Mouse (Mus musculus) kidney, embryonic 14.5 days (tissue): ENCODE data around the gene Yipf4. TPM values are rescaled to one million over a fixed set of nuclear protein-coding genes. Genes with fewer than 3 reads are reported as not detected.

ENCODE experiments used
- ATAC-seq: fragments of 200-750 bp; cut with Nextera tagmentation; 2 replicates; pipeline ENCODE4 v1.8.0; 2017; ENCODE audit warnings: moderate number of reproducible peaks, mild to moderate bottlenecking, moderate TSS enrichment, moderate library complexity; ENCODE audit not compliant: low FRiP score, low TSS enrichment
- H3K27ac ChIP-seq: fragments of 300-500 bp; sonication (generic); 2 replicates; pipeline ENCODE4 v1.5.1; 2014; ENCODE audit warnings: low read depth, mild to moderate bottlenecking, low read length, moderate library complexity, mixed read lengths
- H3K27me3 ChIP-seq: fragments of 300-500 bp; sonication (generic); 2 replicates; pipeline ENCODE4 v1.6.1; 2014; ENCODE audit warnings: mild to moderate bottlenecking, low read length; ENCODE audit not compliant: control insufficient read depth, insufficient read depth
- H3K36me3 ChIP-seq: fragments of 300-500 bp; sonication (generic); 2 replicates; pipeline ENCODE4 v1.6.1; 2014; ENCODE audit warnings: low read length, mixed read lengths; ENCODE audit not compliant: control insufficient read depth, insufficient read depth
- H3K4me1 ChIP-seq: fragments of 300-500 bp; sonication (generic); 2 replicates; pipeline ENCODE4 v1.6.1; 2014; ENCODE audit warnings: low read length, mixed read lengths; ENCODE audit not compliant: control insufficient read depth, insufficient read depth
- H3K4me2 ChIP-seq: fragments of 300-500 bp; sonication (generic); replicated peaks from 2 replicates; pipeline ENCODE4 v1.6.1; 2014; ENCODE audit warnings: low read depth, mild to moderate bottlenecking, low read length
- H3K4me3 ChIP-seq: fragments of 300-500 bp; sonication (generic); 2 replicates; pipeline ENCODE4 v1.5.1; 2014; ENCODE audit warnings: mild to moderate bottlenecking, low read length
- H3K9ac ChIP-seq: fragments of 300-500 bp; sonication (generic); 2 replicates; pipeline ENCODE4 v1.6.1; 2014; ENCODE audit warnings: low read depth, mild to moderate bottlenecking, low read length, moderate library complexity
- H3K9me3 ChIP-seq: fragments of 300-500 bp; sonication (generic); 2 replicates; pipeline ENCODE4 v1.6.1; 2016; ENCODE audit warnings: low read length; ENCODE audit not compliant: control insufficient read depth
- WGBS: fragments of 180-500 bp; shearing (Covaris S2); extraction: QIAGEN DNeasy Blood & Tissue Kit; methylation state at CpG from one replicate; pipeline ENCODE4 v1.1.7; 2014; 5-methylcytosine and 5-hydroxymethylcytosine counted together
- polyA plus RNA-seq: library from polyadenylated mRNA; unstranded; fragments of >200 nt; fragmentation: Nextera tagmentation; extraction: Ambion mirVana; gene quantifications from 2 replicates; pipeline ENCODE4 v1.2.1, GENCODE M21; 2014

Gene Yipf4
- polyA plus RNA-seq, 1 experiment from 2014 or later, result 72.9 TPM

DNA sequence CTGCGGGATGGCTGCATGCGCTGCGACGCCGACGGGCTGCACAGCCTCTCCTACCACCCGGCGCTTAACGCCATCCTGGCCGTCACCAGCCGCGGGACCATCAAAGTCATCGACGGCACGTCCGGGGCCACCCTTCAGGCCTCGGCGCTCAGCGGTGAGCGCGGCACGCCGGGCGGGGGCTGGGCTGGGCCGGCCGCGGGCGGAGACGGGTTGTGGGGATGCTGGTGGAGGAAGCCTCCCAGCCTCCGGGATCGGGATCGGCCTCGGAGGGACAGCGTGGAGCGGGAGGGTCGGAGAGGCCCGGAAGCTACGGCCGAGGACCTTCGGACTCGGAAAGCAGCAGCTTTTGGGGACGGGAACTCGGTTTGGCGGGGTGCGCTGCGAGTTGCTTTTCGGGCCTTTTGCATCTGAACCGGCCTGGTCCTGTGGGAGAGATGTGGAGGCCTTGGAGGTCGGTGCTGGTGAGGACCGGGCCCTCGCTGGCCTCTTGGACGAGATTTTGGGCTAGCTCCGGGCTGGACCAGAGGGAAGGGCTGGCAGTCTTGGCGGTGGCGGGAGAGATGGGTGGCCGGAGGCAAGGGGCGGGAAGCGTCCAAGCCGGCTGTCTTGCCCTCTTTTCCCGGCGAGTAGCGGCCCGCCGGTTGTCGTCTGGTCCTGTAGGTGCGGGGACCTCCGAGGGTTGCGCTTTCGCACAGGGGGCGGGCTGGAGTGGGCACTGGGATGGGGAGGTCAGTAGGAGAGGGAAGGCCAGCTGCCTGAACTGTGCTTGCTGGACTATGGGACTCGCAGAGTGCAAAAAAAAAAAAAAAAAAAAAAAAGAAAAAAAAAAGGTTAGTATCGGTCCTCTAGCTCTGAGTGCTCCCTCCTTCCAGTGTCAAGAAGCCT lies 39.6 kb downstream of the Yipf4 start:
- Histone ChIP-seq H3K4me1 (peaks cover 19% of the 10 kb centered on the region; the same call in 1 of the 2 replicates), H3K27ac (peak overlapping the region; percentile 99), H3K4me2 (peak overlapping the region; percentile 81), H3K4me3 (peak overlapping the region; percentile 96), H3K36me3 (no peaks in the 10 kb centered on the region), H3K27me3 (no peaks in the 10 kb centered on the region), H3K9ac (peak overlapping the region; percentile 94), H3K9me3 (no peaks in the 10 kb centered on the region)
- peak; percentile 69 for ATAC-seq
- under 1% methylated on average over 56 of the region's 72 CpGs for WGBS

DNA sequence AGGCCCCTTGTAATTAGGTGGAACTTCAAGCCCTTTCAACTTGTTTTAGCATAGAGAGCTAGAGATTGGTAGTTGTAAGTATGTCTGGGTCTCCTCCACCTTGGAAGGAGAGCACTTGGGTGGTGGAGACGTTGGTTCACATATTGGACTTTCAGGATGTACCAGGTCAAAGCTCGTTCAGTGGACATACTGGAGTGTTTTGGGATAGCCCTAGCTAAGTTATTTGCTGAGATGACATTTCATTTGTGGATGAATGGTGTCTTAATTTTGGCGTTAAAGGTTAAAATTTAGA lies 40.2 kb downstream of the Yipf4 start:
- H3K36me3 ChIP-seq, result no peaks in the 10 kb centered on the region
- H3K4me1 ChIP-seq, result peaks cover 19% of the 10 kb centered on the region; the same call in 1 of the 2 replicates
- peak overlapping the region; percentile 99; the same call in 1 of the 2 replicates for H3K27ac ChIP-seq
- H3K4me2 ChIP-seq, result peak overlapping the region; percentile 81
- WGBS, result 6% methylated on average over 3 of the region's 3 CpGs
- no peaks in the 10 kb centered on the region for H3K27me3 ChIP-seq
- H3K9ac ChIP-seq, result peak overlapping the region; percentile 94
- peak overlapping the region; percentile 96 for H3K4me3 ChIP-seq
- H3K9me3 ChIP-seq, result no peaks in the 10 kb centered on the region
- ATAC-seq, result no peak

- Histone ChIP-seq H3K4me1 (peaks cover 9% of the 10 kb centered on the region; the same call in 1 of the 2 replicates), H3K4me3 (no peak overlapping the region), H3K9me3 (no peaks in the 10 kb centered on the region), H3K4me2 (no peak overlapping the region), H3K27ac (no peak overlapping the region), H3K9ac (no peak overlapping the region), H3K27me3 (no peaks in the 10 kb centered on the region), H3K36me3 (no peaks in the 10 kb centered on the region)
- WGBS, result 92% methylated on average over 4 of the region's 4 CpGs
- no peak for ATAC-seq
Observed at GRCm38 (mm10) chr17:74534971-74535370, 45.7 kb downstream of the Yipf4 start.

- WGBS, result 90% methylated on average over 1 of the region's 1 CpGs
- Histone ChIP-seq H3K27me3 (no peaks in the 10 kb centered on the region), H3K9me3 (no peaks in the 10 kb centered on the region), H3K4me2 (no peak overlapping the region), H3K36me3 (no peaks in the 10 kb centered on the region), H3K4me1 (no peaks in the 10 kb centered on the region), H3K9ac (no peak overlapping the region), H3K27ac (no peak overlapping the region), H3K4me3 (no peak overlapping the region)
- no peak for ATAC-seq
Observed at GRCm38 (mm10) chr17:74537526-74537925, 48.2 kb downstream of the Yipf4 start.

- no peak for ATAC-seq
- Histone ChIP-seq H3K27me3 (no peaks in the 10 kb centered on the region), H3K9ac (no peak overlapping the region), H3K4me1 (no peaks in the 10 kb centered on the region), H3K27ac (no peak overlapping the region), H3K4me2 (no peak overlapping the region), H3K36me3 (peaks cover 29% of the 10 kb centered on the region), H3K9me3 (no peaks in the 10 kb centered on the region), H3K4me3 (no peak overlapping the region)
- WGBS, result 91% methylated on average over 2 of the region's 2 CpGs
Observed at GRCm38 (mm10) chr17:74543615-74544014, 54.3 kb downstream of the Yipf4 start.

Other genes with a start within 250 kb of the Yipf4 start
- gene Memo1, start 194.0 kb upstream of the Yipf4 start, polyA plus RNA-seq, result 94.1 and 94.7 TPM in 2 replicates
- 264 and 339 TPM in 2 replicates for gene Dpy30, start 165.5 kb upstream of the Yipf4 start, polyA plus RNA-seq
- 17.9 and 22.8 TPM in 2 replicates for gene Spast, start 150.5 kb upstream of the Yipf4 start, polyA plus RNA-seq
- gene Slc30a6, start 93.9 kb upstream of the Yipf4 start, polyA plus RNA-seq, result 46.2 and 47.4 TPM in 2 replicates
- gene Nlrc4, start 30.4 kb upstream of the Yipf4 start, polyA plus RNA-seq, result 0.41 and 0.43 TPM in 2 replicates
- 110 and 120 TPM in 2 replicates for gene Birc6, start 38.8 kb downstream of the Yipf4 start, polyA plus RNA-seq
- 26.4 and 32.4 TPM in 2 replicates for gene Ttc27, start 228.2 kb downstream of the Yipf4 start, polyA plus RNA-seq